Mouse (Mus musculus): ENCODE data around the gene Hcn1. TPM values are rescaled to one million over a fixed set of nuclear protein-coding genes. Genes with fewer than 3 reads are reported as not detected.

Hcn1 gene
- polyA plus RNA-seq, 1 experiment from 2014 or later, result 0.59 TPM

GRCm38 (mm10) chr13:117706986-117707738 is 105.0 kb downstream of the Hcn1 start:
- H3K4me3 ChIP-seq, result no peak overlapping the region
- no peak overlapping the region for H3K4me2 ChIP-seq
- H3K9me3 ChIP-seq, result no peaks in the 10 kb centered on the region
- 84% methylated on average over 11 of the region's 11 CpGs for WGBS
- no peak overlapping the region for H3K27ac ChIP-seq
- no peaks in the 10 kb centered on the region for H3K4me1 ChIP-seq
- no peak overlapping the region for H3K9ac ChIP-seq
- no peaks in the 10 kb centered on the region for H3K27me3 ChIP-seq (replicated peaks)
- ATAC-seq (replicated peaks), result no peak
- no peaks in the 10 kb centered on the region for H3K36me3 ChIP-seq (replicated peaks)

- H3K4me3 ChIP-seq, result no peak overlapping the region
- no peaks in the 10 kb centered on the region for H3K9me3 ChIP-seq
- no peak overlapping the region for H3K4me2 ChIP-seq
- no peak overlapping the region for H3K9ac ChIP-seq
- no peak for ATAC-seq (replicated peaks)
- H3K4me1 ChIP-seq, result no peaks in the 10 kb centered on the region
- H3K27ac ChIP-seq, result no peak overlapping the region
- H3K36me3 ChIP-seq (replicated peaks), result no peaks in the 10 kb centered on the region
- H3K27me3 ChIP-seq (replicated peaks), result no peaks in the 10 kb centered on the region
These were observed 108.7 kb downstream of the Hcn1 start for GRCm38 (mm10) chr13:117710811-117711210.

DNA sequence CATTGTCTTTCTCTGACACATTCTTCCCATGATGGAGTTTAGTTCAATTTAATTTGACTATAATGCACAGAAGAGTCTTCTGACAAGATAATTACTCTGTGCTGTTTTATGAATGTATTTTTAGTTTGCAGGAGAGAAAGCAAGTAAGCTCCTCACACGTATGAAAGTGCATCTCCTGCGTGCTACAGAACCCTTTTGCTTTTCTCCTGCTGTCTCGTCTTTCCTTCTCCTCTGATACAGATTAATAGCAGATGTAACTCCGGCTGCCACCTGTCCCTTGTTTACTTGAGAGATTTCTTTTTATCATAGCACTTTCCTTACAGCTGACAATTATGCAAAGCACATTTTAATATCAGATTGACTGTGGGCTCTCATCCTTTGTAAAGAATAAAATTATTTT is 120.0 kb downstream of the Hcn1 start:
- 53% methylated on average over 4 of the region's 4 CpGs for WGBS
- H3K27ac ChIP-seq, result no peak overlapping the region
- H3K9ac ChIP-seq, result no peak overlapping the region
- H3K4me2 ChIP-seq, result no peak overlapping the region
- ATAC-seq (replicated peaks), result no peak
- no peak overlapping the region for H3K4me3 ChIP-seq
- no peaks in the 10 kb centered on the region for H3K36me3 ChIP-seq (replicated peaks)
- no peaks in the 10 kb centered on the region for H3K4me1 ChIP-seq
- H3K27me3 ChIP-seq (replicated peaks), result no peaks in the 10 kb centered on the region
- H3K9me3 ChIP-seq, result no peaks in the 10 kb centered on the region

GRCm38 (mm10) chr13:117724083-117724482 is 122.0 kb downstream of the Hcn1 start:
- H3K9ac ChIP-seq, result no peak overlapping the region
- H3K27me3 ChIP-seq (replicated peaks), result no peaks in the 10 kb centered on the region
- no peaks in the 10 kb centered on the region for H3K9me3 ChIP-seq
- no peak overlapping the region for H3K27ac ChIP-seq
- WGBS, result 80% methylated on average over 3 of the region's 3 CpGs
- ATAC-seq (replicated peaks), result no peak
- H3K4me3 ChIP-seq, result no peak overlapping the region
- no peak overlapping the region for H3K4me2 ChIP-seq
- no peaks in the 10 kb centered on the region for H3K36me3 ChIP-seq (replicated peaks)
- H3K4me1 ChIP-seq, result no peaks in the 10 kb centered on the region

GRCm38 (mm10) chr13:117728393-117728792 is 126.3 kb downstream of the Hcn1 start:
- Histone ChIP-seq H3K4me1 (no peaks in the 10 kb centered on the region), H3K36me3 (replicated peaks) (no peaks in the 10 kb centered on the region), H3K9me3 (no peaks in the 10 kb centered on the region), H3K27me3 (replicated peaks) (no peaks in the 10 kb centered on the region), H3K4me2 (no peak overlapping the region), H3K9ac (no peak overlapping the region), H3K4me3 (no peak overlapping the region), H3K27ac (no peak overlapping the region)
- 71% methylated on average over 2 of the region's 2 CpGs for WGBS
- no peak for ATAC-seq (replicated peaks)

- H3K4me1 ChIP-seq, result no peaks in the 10 kb centered on the region
- H3K27ac ChIP-seq, result no peak overlapping the region
- H3K4me3 ChIP-seq, result no peak overlapping the region
- no peak overlapping the region for H3K4me2 ChIP-seq
- no peaks in the 10 kb centered on the region for H3K27me3 ChIP-seq (replicated peaks)
- ATAC-seq (replicated peaks), result no peak
- no peak overlapping the region for H3K9ac ChIP-seq
- H3K36me3 ChIP-seq (replicated peaks), result no peaks in the 10 kb centered on the region
- no peaks in the 10 kb centered on the region for H3K9me3 ChIP-seq
These were observed 130.6 kb downstream of the Hcn1 start for GRCm38 (mm10) chr13:117732738-117733137.

GRCm38 (mm10) chr13:117744451-117744850 is 142.3 kb downstream of the Hcn1 start:
- no peak overlapping the region for H3K9ac ChIP-seq

GRCm38 (mm10) chr13:117745173-117745572 is 143.1 kb downstream of the Hcn1 start:
- Histone ChIP-seq H3K4me1 (no peaks in the 10 kb centered on the region), H3K4me3 (no peak overlapping the region), H3K27me3 (replicated peaks) (no peaks in the 10 kb centered on the region), H3K27ac (no peak overlapping the region), H3K4me2 (no peak overlapping the region), H3K36me3 (replicated peaks) (no peaks in the 10 kb centered on the region), H3K9ac (no peak overlapping the region), H3K9me3 (no peaks in the 10 kb centered on the region)
- no peak for ATAC-seq (replicated peaks)
- WGBS, result 91% methylated on average over 3 of the region's 3 CpGs

More at GRCm38 (mm10) chr13:117744451-117744850, 142.3 kb downstream of the Hcn1 start:
- no peaks in the 10 kb centered on the region for H3K27me3 ChIP-seq (replicated peaks)
- no peak overlapping the region for H3K27ac ChIP-seq
- no peak overlapping the region for H3K4me2 ChIP-seq
- no peaks in the 10 kb centered on the region for H3K4me1 ChIP-seq
- H3K4me3 ChIP-seq, result no peak overlapping the region
- H3K9me3 ChIP-seq, result no peaks in the 10 kb centered on the region
- no peak for ATAC-seq (replicated peaks)
- no peaks in the 10 kb centered on the region for H3K36me3 ChIP-seq (replicated peaks)
- 92% methylated on average over 3 of the region's 3 CpGs for WGBS

DNA sequence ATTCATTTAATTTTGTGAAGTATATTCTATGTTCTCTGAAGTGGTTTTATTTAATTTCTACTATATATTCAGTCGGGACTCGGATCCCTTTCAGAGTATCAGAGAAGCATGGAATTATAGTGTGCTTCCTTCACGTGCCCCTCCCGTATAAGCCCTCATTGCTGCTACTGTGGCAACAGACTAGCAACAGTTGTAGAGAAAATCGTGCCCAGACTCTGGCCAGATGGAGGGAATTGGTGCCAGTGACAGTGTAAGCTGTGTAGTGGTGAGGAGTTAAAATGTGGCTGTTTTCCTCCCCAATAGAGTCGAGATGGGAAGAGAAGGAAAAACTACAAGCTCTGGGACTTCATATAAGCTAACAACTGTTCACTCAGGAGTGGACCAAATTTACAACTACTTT is 163.4 kb downstream of the Hcn1 start:
- H3K4me2 ChIP-seq, result no peak overlapping the region
- ATAC-seq (replicated peaks), result no peak
- H3K4me3 ChIP-seq, result no peak overlapping the region
- H3K27ac ChIP-seq, result no peak overlapping the region
- no peaks in the 10 kb centered on the region for H3K27me3 ChIP-seq (replicated peaks)
- no peak overlapping the region for H3K9ac ChIP-seq
- no peaks in the 10 kb centered on the region for H3K4me1 ChIP-seq
- WGBS, result 68% methylated on average over 6 of the region's 6 CpGs
- no peaks in the 10 kb centered on the region for H3K36me3 ChIP-seq (replicated peaks)
- no peaks in the 10 kb centered on the region for H3K9me3 ChIP-seq

DNA sequence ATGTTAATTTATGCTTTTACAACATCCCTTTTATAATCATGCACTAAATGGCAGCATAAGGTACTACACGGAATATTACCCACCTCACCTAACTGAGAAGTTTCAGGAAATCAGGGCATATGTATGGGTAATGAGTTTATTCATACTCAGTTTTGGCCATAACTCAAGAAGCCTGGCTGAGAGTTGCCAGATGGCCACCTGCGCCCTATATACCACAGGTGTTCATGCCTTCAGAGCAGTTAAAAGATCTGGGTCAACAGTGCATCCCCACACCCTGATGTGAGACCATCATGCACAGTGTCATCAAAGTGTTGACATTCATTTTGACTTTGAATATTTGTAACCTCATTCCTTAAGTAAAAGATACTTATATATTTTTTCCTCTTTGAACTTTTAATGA is 183.3 kb downstream of the Hcn1 start:
- no peaks in the 10 kb centered on the region for H3K9me3 ChIP-seq
- H3K4me3 ChIP-seq, result no peak overlapping the region
- H3K4me1 ChIP-seq, result no peaks in the 10 kb centered on the region
- no peak for ATAC-seq (replicated peaks)
- H3K27ac ChIP-seq, result no peak overlapping the region
- H3K36me3 ChIP-seq (replicated peaks), result no peaks in the 10 kb centered on the region
- H3K27me3 ChIP-seq (replicated peaks), result no peaks in the 10 kb centered on the region
- 97% methylated on average over 2 of the region's 2 CpGs for WGBS
- H3K4me2 ChIP-seq, result no peak overlapping the region
- no peak overlapping the region for H3K9ac ChIP-seq

- 73% methylated on average over 1 of the region's 1 CpGs for WGBS
- Histone ChIP-seq H3K9me3 (no peaks in the 10 kb centered on the region), H3K27ac (no peak overlapping the region), H3K4me2 (no peak overlapping the region), H3K4me3 (no peak overlapping the region), H3K27me3 (replicated peaks) (no peaks in the 10 kb centered on the region), H3K36me3 (replicated peaks) (no peaks in the 10 kb centered on the region), H3K9ac (no peak overlapping the region), H3K4me1 (no peaks in the 10 kb centered on the region)
- ATAC-seq (replicated peaks), result no peak
These were observed 190.7 kb downstream of the Hcn1 start for GRCm38 (mm10) chr13:117792861-117793260.

DNA sequence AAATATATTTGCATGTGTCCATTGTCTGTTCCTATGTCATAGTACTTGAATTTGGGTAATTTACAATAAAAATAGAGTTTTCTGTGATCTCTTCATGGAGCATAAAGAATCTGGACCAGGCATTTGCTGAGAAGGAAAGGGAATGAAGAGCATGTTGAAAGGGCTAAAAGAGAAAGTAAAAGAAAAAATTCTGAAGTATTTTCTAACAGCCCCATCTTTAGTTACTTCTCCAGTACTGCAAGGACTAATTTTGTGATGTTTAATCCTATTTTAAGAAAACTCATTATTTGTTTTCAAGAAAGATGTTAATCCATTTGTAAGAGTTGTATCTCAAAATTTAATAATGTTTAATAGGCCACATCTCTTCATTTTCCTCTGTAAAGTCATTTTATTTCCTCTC is 198.9 kb downstream of the Hcn1 start:
- no peaks in the 10 kb centered on the region for H3K9me3 ChIP-seq
- no peak overlapping the region for H3K4me3 ChIP-seq
- H3K27ac ChIP-seq, result no peak overlapping the region
- no peak overlapping the region for H3K4me2 ChIP-seq
- no peak overlapping the region for H3K9ac ChIP-seq
- no peaks in the 10 kb centered on the region for H3K27me3 ChIP-seq (replicated peaks)
- no peaks in the 10 kb centered on the region for H3K36me3 ChIP-seq (replicated peaks)
- H3K4me1 ChIP-seq, result no peaks in the 10 kb centered on the region
- ATAC-seq (replicated peaks), result no peak

- no peaks in the 10 kb centered on the region for H3K36me3 ChIP-seq (replicated peaks)
- H3K4me3 ChIP-seq, result no peak overlapping the region
- no peaks in the 10 kb centered on the region for H3K9me3 ChIP-seq
- no peaks in the 10 kb centered on the region for H3K4me1 ChIP-seq
- H3K27ac ChIP-seq, result no peak overlapping the region
- WGBS, result 83% methylated on average over 5 of the region's 5 CpGs
- no peak overlapping the region for H3K4me2 ChIP-seq
- H3K27me3 ChIP-seq (replicated peaks), result no peaks in the 10 kb centered on the region
- no peak for ATAC-seq (replicated peaks)
- no peak overlapping the region for H3K9ac ChIP-seq
These were observed 225.5 kb downstream of the Hcn1 start for GRCm38 (mm10) chr13:117827628-117828027.

Measured in midbrain, embryonic 15.5 days (tissue).